Mouse (Mus musculus) spleen, embryonic (tissue): ENCODE results near the gene Kptn.

ENCODE experiments used
- CTCF ChIA-PET: fragments of 350-600 bp; sonication (Branson Sonifier 250); formaldehyde crosslinking; loops from one replicate; lab custom pipeline; 2022; lab: Charles Lee

The Kptn gene

DNA sequence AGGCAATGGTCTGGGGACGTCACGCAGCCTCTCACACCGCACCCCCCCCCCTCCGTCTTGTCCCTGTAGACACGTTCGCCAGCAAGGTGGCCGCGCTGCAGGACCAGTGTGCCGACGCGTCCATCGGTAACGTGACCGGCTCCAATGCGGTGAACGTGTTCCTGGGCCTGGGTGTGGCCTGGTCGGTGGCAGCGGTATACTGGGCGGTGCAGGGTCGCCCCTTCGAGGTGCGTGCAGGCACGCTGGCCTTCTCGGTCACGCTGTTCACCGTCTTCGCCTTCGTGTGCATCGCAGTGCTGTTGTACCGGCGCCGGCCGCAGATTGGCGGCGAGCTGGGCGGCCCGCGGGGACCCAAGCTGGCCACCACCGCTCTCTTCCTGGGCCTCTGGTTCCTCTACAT lies 39.0 kb downstream of the Kptn start:
- CTCF ChIA-PET = no interaction called here

DNA sequence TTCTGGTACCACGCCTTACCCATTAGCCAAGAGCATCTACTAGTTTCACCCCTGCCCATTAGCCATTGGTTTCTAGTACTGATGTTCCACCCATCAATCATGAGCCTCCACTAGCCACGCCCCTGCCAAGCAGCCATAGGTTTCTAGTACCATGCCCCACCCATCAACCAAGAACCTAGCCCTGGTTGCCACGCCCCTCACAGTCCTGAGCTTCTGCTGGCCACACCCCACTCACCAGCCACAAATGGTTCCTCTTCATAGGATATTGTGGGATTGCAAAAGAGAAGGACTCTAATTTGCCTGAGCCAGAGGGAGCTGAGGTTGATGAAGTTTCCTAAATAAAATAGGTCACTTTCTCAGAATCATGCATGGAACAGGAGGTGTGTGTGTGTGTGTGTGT lies 41.0 kb downstream of the Kptn start:
- CTCF ChIA-PET = no interaction called here

DNA sequence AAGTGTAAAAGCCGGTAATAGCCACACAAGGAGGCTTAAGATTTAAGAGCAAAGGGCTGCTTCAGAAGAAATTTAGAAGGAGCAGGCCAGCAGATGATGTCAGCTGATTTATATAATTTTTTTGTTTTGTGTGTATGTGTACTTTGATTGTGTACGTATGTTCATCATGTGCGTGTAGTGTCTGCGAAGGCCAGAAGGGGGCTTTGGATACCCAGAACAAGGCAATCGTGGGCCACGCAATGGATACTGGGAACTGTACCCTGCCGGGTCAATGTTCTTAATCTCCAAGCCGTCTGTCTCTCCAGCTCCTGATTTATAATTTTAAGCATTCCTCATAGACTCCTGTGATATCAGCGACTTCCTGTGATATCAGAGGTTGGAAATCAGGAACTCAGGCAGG lies 41.6 kb downstream of the Kptn start:
- CTCF ChIA-PET = interaction anchor here (0.6 kb wide), 1 partner anchor 288 kb away, joined by 7 read pairs; no protein-coding TSS in a partner anchor

DNA sequence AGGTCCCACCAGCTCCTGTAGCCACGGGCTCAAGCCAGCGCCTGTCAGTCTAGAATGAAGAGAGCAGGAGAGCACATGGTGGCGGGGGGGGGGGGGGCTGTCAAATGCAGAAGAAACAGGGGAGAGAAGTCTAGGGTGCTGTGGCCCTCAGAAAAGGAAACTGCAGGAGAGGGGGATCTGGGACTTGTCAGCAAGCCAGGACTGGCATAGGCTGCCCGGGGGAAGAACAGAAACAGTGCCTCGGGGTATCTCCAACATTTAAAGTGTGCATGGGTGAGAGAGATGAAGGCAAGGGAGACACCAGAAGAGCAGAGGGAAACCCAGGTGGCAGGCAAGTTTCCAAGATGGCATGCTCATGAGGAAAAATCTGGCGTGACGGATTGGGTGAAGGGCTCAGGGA lies 42.3 kb downstream of the Kptn start:
- CTCF ChIA-PET = interaction anchor here (0.6 kb wide), 1 partner anchor 287 kb away, joined by 7 read pairs; no protein-coding TSS in a partner anchor

DNA sequence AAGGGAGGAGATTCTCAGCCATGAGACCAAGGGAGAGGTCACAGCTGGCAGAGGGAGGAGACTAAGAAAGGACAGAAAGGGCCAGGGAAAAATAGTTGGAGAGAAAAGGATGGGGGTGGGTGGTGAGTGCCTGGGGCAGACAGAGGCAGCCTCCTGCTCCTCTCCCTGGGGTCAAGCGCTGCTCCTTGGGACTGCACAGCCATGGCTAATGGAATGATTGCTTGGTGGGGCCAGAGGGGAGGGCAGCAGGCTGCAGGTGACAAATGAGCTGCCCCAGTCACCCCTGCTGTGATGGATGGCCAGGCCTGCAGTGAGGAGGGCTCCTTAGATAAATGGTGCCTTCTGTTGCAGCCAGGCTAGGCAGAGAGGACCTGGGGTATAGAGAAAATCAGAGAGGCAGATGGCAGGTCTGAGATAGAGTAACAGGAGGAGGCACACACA lies 52.5 kb downstream of the Kptn start:
- CTCF ChIA-PET = no interaction called here

DNA sequence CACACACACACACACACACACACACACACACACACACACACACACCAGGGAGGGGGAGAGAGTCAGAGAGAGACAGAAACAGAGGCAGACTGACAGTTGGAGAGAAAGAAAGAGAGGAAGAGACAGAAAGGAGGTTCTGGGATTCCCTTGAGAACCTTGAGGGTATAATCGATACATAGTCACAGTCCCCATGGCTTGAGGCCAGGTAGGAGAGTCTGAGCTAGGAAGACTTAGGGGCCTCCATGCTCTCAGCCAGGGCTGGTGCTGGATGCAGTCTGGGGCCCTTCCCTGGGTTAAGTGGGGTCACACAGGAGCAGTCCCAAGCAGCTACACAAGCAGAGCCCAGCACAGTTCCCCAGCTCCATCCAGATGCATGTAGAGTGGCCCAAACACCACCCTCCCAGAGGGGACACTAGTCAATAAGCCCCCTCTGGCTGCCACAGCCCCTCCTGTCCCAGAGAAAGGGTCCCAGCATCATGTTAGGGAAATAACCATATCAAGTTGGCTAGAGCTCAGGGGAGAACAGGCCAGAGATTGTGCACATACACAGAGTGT lies 53.0 kb downstream of the Kptn start:
- CTCF ChIA-PET = interaction anchor here (0.6 to 0.7 kb wide), 3 partner anchors 46 to 121 kb away, joined by 3 to 7 read pairs (median 3); no protein-coding TSS in a partner anchor

DNA sequence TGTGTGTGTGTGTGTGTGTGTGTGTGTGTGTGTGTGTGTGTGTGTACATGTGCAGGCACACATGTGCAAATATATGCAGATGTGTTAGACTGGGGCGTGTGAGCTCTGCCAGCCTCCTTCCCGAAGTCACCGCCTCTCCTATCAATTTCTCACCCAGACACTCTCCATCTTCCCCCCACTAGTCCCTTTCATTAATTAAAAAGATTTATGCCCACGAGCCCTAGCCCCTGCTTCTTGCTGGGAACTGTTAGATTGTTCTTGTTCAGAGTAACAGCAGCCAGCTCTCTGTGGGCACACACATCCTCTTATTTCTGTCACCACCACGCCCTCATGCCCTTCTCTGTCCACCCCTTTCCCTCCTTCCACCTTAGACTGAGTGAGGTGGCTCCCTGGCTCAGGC lies 53.5 kb downstream of the Kptn start:
- CTCF ChIA-PET = interaction anchor here (0.6 to 0.7 kb wide), 3 partner anchors 46 to 122 kb away, joined by 3 to 7 read pairs (median 3); no protein-coding TSS in a partner anchor

DNA sequence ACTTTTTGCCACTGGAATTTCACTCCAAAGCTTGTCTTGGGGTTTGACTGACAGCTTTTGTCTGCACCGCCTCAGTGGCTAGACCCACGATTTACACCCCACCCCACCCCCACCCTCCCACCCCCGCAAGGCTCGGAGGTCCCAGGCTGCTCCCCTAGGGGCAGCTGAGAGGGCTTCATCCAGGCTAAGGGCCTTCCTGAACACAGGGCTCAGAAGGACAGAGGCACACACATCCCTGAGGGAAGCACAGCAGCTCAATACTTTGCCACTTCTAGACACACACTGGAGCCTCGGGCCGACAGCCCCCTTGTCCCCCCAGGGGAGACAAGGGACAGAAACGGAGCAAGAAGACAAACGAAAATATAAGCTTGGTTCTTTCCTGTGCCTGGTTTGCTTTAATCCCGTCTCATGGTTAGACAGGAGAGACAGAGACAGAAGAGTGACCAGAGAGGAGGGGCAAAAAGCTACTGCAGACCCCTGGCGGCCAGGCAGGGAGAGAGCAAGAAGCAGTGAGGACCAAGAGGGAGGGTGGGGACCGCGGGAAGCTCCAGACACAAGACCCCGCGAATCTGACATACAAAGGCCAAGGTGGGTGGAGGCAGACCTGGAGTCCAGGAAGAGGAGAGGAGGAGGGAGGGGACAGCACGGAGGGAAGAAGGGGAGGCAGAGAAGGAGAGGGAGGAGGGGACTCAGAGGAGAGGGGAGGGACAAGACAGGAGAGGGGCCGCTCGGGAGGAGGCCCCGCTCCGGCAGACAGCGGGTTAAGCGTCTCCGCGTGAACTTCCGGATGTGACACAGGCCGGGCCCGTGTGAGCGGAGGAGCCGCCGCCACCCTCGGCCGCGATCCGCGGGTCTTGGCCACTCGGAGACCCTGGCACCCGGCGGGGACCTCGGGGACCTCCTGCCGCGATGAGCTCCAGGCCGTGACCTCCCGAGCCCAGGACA lies 55.2 kb downstream of the Kptn start, which contains the start of gene Meis3:
TSS of gene Meis3 (plus strand) at position 494 of the 945 bp plus-strand sequence.
- CTCF ChIA-PET = interaction anchor here (0.5 to 0.6 kb wide), 2 partner anchors 111 to 231 kb away, joined by 3 read pairs; no protein-coding TSS in a partner anchor

DNA sequence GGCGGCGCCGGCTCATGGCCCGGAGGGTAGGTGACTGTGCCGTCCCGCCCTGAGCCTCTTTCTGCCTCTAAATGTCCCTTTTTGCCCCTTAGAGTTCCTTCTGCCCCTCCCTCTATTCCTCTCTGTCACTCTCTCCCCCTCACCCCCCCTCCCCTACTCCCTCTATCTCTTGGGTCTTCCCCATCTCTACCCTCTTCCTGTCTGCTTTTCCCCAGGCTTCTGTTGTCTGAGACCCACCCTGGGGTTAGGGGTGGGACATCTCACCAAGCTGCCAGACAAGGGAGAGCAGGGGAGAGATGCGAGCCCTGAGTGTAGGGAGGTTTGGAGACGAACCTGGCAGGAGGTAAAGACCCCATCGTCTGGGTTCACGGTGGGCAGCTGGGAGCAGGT lies 55.8 kb downstream of the Kptn start:
- CTCF ChIA-PET = interaction anchor here (0.6 kb wide), 2 partner anchors 47 to 136 kb away, joined by 13 to 16 read pairs; no protein-coding TSS in a partner anchor
